8 mouse cellular contexts compared by ENCODE assay signal in genomic region chr15:101246231-101247154, GRCm38 (mm10). TPM values are rescaled to one million over a fixed set of nuclear protein-coding genes. Genes with fewer than 3 reads are reported as not detected.
DNase-seq lines count a peak whose midpoint lies in the region; ATAC-seq lines count a peak whose summit lies in the region.

No protein-coding gene starts in this region.

- peak; percentile 92 for ATAC-seq in megakaryocyte progenitor cell, adult 5-6 weeks (replicated peaks; ENCODE audit: poor library complexity)

- DNase-seq in adipocyte (ENCODE audit: low spot score), result peak; percentile 99
- DNase-seq in embryo, embryonic 10 days (ENCODE audit: low spot score), result peak; percentile 99
- peak; percentile 90 for DNase-seq in gastrocnemius, postnatal 10 days
- DNase-seq in induced T-regulatory cell, adult 2 months (ENCODE audit: low read depth), result peak; percentile 98
- DNase-seq in left cerebral cortex, adult 9 months (ENCODE audit: low spot score in 2 of 2), result peak; percentile 94 to 96
- peak; percentile 91 for DNase-seq in right cerebral cortex, postnatal 14 days
- peak; percentile 89 to 96 for DNase-seq in urinary bladder, postnatal 36 days (ENCODE audit: low spot score in 2 of 2)

RNA-seq across cellular contexts. Expression of gene Nr4a1, which starts 7.6 kb away (rescaled TPM):
- 10 to 100 TPM; 22.5 to 23.1 TPM for total RNA-seq in gastrocnemius, postnatal 10 days (2021)
- 6.5 and 11.3 TPM in 2 replicates for total RNA-seq in megakaryocyte progenitor cell, adult 5-6 weeks (2015)
- 7.1 and 7.9 TPM in 2 replicates for total RNA-seq in megakaryocyte progenitor cell, adult 5-6 weeks (2017)

RNA-seq across cellular contexts. Expression of gene Grasp, which starts 22.5 kb away (rescaled TPM):
- total RNA-seq in gastrocnemius, postnatal 10 days (2021), result 10 to 100 TPM in 1 of 2 experiments, 1 to 10 TPM in 1; 9.0 to 11.5 TPM
- 0.98 and 1.1 TPM in 2 replicates for total RNA-seq in megakaryocyte progenitor cell, adult 5-6 weeks (2015)
- total RNA-seq in megakaryocyte progenitor cell, adult 5-6 weeks (2017), result 1.00 and 1.1 TPM in 2 replicates

RNA-seq across cellular contexts. Expression of gene Atg101, which starts 37.6 kb away (rescaled TPM):
- total RNA-seq in gastrocnemius, postnatal 10 days (2021), result 10 to 100 TPM; 24.4 to 27.2 TPM
- 7.9 and 13.1 TPM in 2 replicates for total RNA-seq in megakaryocyte progenitor cell, adult 5-6 weeks (2015)
- 58.6 and 63.5 TPM in 2 replicates for total RNA-seq in megakaryocyte progenitor cell, adult 5-6 weeks (2017)

RNA-seq across cellular contexts. Expression of gene 6030408B16Rik, which starts 46.5 kb away (rescaled TPM):
- total RNA-seq in gastrocnemius, postnatal 10 days (2021), result under 1 TPM; 0.54 to 0.77 TPM
- total RNA-seq in megakaryocyte progenitor cell, adult 5-6 weeks (2015), result not detected in 2 replicates
- total RNA-seq in megakaryocyte progenitor cell, adult 5-6 weeks (2017), result not detected in 2 replicates

Comparison
In these comparisons a context has a peak if more than half of its experiments do, and no peak if none do; other contexts are left out.
1. Peak in every context shown above with its lines: DNase-seq and ATAC-seq.
2. RNA of gene Grasp, which starts 22.5 kb away (total RNA-seq): 9.0 to 11.5 TPM in gastrocnemius, postnatal 10 days; 0.98 to 1.1 TPM in megakaryocyte progenitor cell, adult 5-6 weeks; every median in the first group is over 4 times any median in the second.